Mouse (Mus musculus): ENCODE results near the gene Noa1.
A peak's percentile ranks its signal among the peaks of the same experiment; 100 is the strongest.

The Noa1 gene

DNA sequence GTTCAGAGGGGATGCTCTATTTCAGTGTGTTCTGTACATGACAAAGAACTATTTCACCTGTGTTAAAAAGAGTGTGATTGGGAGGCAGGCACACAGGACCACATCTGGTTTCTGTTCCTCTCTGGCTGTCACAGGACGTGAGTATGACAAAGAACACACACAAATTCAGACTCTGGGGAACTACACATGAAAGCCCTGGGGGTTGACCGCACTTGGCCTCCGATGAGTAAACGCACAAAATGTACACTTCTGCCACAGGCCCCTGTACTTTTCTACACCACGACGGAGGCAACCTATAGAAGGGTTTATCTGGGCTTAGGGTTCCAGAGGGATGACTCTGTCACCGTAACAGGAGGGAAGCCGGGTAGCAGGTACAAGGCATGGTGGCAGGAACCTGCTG is 20.2 kb downstream of the Noa1 start:
- no peak for DNase-seq (ENCODE audit: low spot score)

DNA sequence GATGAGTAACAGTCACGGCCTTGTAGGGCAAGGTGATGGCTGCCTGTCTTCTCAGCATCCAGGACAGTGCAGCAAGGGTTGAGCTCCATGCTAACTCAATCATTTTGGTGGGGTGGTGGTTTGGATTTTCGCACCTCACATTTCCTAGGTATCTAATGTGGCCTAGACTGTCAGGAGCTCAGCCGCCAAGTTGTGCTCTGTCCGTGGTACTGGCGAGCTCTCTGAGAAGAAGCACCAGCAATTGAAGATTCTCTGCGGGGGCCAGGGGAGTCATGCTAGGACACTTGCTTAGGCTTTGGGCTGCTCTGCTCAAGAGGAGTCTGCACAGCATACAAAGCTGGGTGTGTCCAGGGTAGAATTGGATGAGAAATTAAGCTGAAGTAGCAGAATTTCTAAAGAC is 22.0 kb downstream of the Noa1 start:
- DNase-seq (ENCODE audit: low spot score): no peak

DNA sequence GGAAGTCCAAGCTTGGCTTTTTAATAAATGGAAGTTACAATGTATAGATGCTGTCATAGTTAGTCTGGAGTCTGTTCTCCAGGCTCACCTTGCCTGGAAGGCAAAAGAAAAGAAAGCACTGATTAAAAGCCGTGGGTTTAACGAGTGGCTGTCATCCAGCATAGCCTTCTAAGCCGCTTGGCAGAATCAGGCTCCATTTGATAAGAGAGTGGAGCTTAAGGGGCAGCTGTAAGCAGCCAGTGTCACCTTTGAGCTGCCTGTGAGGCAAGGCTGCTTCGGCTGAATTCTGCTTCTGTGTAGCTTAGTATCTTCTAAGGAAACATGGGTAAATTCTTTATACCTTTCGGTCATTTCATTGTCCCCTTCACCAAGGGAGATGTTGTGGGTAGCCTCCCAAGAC is 23.0 kb downstream of the Noa1 start:
- DNase-seq (ENCODE audit: low spot score): no peak

DNA sequence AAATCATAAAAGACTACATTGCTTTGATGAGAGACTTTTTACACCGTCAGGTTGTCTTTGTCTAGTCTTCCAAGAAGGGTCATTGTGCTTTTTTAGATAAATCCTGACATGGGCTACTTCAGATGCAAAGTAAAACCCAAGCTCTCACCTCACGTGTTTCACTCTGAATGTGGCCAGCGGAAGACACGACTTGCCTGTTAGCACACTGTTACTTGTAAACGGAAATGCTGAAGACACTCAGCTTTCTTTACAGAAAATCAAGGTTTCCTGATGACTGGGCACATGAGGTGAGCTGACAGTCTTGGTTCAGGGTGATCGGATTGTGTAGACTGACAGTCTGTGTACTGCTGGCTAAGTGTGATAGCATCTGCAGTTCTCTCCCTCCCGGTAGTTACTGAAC is 24.2 kb downstream of the Noa1 start:
- no peak for DNase-seq (ENCODE audit: low spot score)

DNA sequence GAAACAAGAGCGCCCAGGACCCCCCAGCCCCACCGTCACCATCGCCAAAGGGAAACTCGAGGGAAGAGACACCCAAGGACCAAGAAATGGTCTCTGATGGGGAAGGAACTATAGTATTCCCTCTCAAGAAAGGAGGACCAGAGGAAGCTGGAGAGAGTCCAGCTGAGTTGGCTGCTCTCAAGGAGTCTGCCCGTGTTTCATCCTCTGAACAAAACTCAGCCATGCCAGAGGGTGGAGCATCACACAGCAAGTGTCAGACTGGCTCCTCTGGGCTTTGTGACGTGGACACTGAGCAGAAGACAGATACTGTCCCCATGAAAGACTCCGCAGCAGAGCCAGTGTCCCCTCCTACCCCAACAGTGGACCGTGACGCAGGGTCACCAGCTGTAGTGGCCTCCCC is 27.6 kb downstream of the Noa1 start:
- no peak for DNase-seq (ENCODE audit: low spot score)

DNA sequence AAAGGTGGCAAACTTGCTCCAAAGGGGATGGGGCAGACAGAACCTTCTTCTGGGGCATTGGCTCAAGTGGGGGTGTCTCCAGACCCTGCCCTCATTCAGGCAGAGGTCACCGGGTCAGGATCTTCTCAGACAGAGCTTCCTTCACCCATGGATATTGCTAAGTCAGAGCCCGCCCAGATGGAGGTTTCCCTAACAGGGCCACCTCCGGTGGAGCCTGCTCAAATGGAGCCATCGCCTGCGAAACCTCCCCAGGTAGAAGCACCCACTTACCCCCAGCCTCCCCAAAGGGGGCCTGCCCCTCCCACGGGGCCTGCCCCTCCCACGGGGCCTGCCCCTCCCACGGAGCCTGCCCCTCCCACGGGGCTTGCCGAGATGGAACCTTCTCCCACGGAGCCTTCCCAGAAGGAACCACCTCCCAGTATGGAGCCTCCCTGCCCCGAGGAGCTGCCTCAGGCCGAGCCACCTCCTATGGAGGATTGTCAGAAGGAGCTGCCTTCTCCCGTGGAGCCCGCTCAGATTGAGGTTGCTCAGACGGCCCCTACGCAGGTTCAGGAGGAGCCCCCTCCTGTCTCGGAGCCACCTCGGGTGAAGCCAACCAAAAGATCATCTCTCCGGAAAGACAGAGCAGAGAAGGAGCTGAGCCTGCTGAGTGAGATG is 28.2 kb downstream of the Noa1 start:
- no peak for DNase-seq (ENCODE audit: low spot score)

DNA sequence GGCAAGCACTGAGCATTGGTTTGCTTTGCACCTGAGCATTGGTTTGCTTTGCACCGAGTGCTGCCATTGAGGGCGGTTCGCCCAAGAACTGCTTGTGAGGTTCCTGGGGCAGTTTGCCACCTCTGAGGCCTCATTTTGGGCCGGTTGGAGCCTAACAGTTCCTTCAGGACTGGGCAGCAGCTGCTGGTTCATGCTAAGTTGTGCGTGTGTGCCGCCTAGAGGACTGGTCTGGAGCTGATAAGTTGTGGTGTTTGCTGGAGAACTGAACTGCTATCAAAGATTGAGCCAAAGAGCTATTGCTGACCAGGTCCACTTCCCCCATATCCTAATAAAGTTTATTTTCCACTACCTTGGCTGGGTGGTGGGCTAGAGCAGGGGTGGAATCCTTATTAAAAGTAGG is 32.7 kb downstream of the Noa1 start:
- DNase-seq (ENCODE audit: low spot score): no peak

DNA sequence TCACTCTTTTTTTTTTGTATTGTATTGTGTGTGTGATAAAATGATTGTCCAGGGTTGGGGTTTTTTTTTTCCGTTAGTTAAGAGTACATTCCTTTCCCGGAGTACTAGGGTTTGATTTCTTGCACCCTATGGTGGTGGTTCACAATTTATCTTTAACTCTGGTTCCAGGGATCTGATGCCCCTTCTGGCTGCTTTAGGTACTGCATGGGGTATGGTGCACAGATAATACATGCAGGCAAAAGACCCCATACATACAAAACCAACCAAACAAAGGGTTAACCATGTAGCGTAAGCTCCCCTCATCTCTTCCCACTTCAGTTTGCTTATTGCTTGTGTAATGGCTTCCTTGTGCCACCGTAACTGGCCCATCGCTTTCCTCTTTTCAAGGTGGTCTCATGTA is 33.9 kb downstream of the Noa1 start:
- peak; percentile 20 for DNase-seq (ENCODE audit: low spot score)

DNA sequence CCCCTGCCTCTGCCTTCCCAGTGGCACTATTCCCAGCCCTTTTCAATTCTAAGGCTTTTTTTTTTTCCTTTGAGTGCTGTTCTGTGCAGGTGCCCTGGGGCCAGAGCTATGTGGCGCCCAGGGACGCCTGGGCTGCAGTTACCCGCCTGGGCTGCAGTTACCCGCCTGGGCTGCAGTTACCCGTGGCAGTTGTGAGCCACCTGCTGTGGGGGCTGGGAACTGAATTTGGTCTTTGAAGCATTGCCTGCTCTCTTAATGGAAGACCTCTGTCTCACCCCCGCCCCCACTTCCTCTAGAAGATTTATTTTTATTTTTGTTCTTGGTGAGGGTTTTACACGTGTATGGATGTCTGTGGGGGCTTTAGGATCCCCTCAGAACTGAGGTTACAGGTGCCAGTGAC is 36.7 kb downstream of the Noa1 start:
- no peak for DNase-seq (ENCODE audit: low spot score)

DNA sequence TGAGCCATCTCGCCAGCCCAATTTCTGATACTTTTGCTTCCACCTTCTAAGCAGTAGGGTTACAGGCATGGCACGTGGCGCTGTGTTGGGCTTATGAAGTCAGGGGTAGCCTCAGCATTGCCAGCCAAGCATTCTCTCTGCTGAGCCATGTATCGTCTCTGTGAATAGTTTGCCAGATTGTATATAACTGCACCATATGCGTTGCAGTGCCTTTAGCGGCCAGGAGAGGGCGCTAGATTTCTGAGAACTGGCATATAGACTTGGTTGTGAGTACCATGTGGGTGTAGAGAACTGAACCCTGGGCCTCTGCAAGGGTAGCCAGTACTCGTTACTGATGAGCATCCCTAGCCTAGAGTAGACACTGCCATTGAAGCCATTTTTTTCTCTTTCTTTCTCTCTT is 40.5 kb downstream of the Noa1 start:
- DNase-seq (ENCODE audit: low spot score): peak; percentile 22

DNA sequence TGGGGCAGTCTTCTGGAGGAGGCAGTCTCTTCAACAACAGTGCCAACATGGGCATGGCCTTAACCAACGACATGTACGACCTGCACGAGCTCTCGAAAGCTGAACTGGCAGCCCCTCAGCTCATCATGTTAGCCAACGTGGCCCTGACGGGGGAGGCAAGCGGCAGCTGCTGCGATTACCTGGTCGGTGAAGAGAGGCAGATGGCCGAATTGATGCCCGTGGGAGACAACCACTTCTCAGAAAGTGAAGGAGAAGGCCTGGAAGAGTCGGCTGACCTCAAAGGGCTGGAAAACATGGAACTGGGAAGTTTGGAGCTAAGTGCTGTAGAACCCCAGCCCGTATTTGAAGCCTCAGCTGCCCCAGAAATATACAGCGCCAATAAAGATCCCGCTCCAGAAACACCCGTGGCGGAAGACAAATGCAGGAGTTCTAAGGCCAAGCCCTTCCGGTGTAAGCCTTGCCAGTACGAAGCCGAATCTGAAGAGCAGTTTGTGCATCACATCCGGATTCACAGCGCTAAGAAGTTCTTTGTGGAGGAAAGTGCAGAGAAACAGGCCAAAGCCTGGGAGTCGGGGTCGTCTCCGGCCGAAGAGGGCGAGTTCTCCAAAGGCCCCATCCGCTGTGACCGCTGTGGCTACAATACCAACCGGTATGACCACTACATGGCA is 41.8 kb downstream of the Noa1 start:
- DNase-seq (ENCODE audit: low spot score): no peak

DNA sequence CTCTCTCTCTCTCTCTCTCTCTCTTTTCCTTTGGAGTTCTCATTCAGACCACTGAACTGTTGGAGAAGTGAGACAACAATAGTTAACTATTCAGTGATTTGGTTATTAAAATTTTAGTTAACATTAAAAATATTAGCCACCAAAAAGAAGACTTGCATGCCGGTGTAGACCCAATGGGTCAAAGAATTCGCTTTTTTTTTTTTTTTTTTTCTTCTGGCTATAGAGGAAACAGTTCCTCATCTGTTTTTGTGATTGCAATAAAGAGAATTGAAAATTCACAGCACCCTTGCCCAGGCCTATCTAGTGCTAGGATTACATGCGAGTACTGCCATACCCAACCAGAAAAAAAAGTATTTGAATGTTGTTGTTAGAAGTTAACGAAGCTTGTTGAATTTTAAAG is 42.4 kb downstream of the Noa1 start:
- no peak for DNase-seq (ENCODE audit: low spot score)

DNA sequence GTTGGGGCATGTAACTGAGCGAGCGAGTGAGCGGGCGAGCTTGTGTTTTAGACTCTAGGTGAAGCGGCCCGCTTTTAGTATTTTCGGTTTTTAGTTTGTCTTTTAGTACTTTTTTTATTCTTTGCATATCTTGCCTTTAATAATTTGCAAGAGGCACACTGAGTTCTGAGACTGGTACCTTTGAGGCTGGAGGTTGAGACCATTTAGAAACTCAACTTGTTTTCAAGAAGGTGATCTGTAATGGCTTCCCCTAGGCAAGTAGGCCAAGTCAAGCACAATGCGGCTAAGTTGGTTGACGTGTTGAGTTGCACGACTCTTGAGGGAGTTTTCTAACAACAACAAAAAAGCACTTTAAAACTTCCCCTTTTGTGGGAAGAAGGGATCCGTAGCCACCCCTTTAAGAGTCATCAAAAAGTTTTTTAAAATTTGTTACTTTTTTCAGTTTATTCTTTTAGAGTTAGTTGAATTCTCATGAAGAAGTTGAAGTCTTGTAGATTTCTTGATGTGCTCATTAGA is 42.9 kb downstream of the Noa1 start:
- DNase-seq (ENCODE audit: low spot score): peak; percentile 55

DNA sequence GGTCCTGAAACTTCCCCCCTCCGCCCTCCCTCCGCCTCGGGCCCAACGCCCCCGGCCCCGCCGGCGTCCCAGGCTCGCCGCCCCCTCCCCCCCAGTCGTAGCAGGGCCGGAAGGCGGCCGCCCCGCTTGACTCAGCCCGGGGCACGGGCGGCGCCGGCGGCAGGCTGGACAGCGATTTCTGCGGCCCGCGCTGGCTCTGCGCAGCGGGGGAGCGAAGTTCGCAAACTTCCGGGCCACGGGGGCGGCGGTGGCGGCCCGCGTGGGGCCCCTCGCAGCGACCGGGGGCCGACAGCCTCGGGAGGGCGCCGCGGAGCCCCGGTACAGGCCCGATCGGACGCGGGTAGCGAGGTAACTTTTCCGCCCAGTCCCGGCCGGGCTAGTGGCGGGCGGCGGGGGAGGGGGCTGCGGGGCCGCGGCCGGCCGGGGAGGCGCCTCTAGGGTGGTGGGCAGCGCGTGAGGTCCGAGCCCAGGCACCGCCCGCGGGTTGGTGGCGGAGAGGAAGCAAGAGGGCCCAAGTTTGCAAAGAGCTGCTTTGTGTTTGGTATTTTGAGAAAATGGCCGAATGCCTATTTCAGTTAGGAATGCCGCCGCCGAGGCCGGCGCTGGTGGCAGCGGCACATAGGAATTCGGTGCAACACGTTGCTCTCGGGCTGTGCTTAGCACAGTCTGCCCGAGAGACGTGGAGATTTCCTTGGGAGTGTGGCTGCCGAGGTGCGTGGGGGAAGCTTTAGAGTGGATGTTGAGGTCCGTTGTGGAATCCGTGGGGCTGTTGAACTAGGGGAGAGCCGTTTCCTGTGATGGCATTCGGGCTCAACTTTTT is 43.6 kb downstream of the Noa1 start:
- DNase-seq (ENCODE audit: low spot score): no peak

DNA sequence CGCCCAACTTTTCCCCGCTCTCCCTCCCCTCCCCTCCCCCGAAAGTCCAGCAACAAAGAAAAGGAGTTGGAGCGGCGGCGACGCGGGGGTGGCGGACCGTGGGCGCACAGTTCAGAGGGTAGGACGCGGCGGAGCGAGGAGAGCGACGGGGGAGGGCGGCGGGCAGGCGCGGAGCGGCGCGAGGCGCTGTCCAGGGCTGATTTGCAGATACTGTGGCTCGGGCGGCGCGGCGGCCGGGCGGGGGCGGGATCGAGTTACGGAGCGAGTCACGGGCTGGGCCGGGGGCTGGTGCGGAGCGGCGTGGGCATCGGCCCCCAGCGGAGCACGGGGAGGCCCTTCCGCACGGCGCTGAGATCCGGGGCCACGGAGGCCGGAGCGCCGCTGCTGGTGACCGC is 44.2 kb downstream of the Noa1 start:
- peak; percentile 56 for DNase-seq (ENCODE audit: low spot score)

DNA sequence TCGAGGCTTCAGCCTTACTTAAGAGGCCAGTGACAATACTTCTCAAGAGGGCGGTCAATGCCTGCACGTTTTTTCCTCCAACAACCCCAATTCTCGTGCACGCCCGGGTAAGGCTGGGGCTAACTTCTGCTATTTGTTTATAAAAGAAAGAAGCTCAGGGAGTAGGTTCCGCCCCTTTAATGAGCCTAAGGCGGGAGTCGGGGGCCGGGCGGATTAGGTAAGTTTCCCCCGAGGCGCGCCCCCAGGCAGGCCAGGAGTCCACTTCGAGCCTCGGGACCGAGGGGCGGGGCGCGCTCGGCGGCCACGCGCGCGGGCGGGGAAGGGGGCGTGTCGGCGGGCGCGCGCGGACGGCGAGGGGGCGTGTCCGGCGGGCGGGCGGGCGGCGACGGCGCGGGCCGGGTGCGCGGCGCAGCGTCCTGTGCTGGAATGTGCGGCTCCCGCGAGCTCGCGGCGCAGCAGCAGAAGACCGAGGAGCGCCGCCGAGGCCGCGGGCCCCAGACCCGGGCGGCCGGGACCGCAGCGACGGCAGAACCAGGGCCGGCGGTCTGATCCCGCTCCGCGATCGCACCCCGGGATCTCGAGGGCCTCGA is 44.7 kb downstream of the Noa1 start, which contains the start of gene Rest:
Gene Rest, plus strand, starts transcription at position 411 of the 590 bp plus-strand sequence.
- DNase-seq (ENCODE audit: low spot score): peak; percentile 46

DNA sequence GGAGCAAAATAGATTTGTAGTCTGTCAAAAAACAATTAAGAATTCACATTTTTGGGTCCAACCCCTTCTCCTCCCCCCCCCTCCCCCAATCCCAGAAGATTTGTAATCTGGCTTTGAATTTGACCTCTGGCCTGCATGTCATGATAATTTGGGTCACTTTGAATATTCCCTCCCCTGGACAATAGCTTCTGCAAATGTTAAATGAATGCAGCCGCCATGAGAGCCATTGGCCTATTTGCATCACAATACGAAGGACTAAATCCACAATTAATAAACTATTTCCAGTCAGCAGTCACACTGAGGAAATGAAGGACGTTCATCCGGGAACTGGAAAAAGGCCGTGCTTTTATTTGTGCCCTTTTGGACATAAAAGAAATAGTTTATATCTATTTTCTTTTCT is 47.8 kb downstream of the Noa1 start:
- DNase-seq (ENCODE audit: low spot score): no peak

DNA sequence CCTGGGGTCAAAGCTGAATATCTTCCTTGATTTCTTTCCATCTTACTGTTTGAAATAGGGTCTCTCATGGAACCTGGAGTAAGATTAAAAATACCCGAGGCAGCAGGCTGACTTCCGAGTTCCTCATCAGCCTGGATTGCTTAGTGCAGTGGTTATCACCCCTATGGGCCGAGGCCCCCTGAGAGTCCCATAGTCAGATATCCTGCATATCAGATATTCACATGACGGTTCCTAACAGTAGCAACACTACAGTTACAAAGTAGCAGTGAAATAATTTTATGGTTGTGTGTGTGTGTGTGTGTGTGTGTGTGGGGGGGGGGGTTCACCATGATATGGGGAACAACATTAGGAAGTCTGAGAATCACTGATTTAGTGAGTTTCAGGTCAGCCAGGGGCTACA is 48.7 kb downstream of the Noa1 start:
- DNase-seq (ENCODE audit: low spot score): no peak

DNA sequence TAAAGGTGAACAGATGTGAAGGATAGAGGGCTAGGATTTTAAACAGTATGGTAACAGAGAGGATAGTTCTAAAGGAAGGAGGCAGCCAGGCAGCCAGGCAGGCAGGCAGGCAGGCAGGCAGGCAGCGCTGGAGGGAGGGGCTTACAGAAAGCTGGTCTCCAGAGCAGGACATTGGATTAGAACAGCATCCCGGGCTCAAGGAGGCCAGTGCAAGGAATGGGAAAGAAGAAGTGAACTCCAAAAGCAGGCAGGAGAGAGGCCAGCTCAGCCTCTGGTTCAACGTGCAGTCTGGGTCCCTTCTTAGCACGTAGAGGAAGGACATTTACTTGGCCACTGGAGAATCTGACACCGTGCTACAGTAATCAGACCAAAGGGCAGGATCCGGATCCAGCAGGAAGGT is 49.7 kb downstream of the Noa1 start:
- DNase-seq (ENCODE audit: low spot score): no peak

DNA sequence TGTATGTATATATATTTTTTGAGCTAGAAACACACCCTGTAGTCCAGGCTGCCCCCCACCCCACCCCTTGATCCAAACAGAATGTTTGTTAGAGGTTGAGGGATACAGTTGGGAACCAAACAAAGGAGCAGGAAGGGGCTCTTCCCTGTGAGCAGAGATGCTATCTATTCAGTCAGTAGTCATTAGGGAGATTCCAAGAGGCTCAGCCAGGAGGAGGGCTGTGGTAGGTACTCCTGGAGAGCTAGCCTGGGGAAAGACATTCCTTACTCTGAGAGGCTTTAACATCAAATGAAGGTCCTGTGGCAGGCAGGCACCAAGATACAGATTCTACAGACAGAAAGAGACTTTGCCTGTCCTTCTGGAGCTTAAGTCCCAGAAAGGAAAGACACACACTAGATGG is 50.6 kb downstream of the Noa1 start:
- no peak for DNase-seq (ENCODE audit: low spot score)

DNA sequence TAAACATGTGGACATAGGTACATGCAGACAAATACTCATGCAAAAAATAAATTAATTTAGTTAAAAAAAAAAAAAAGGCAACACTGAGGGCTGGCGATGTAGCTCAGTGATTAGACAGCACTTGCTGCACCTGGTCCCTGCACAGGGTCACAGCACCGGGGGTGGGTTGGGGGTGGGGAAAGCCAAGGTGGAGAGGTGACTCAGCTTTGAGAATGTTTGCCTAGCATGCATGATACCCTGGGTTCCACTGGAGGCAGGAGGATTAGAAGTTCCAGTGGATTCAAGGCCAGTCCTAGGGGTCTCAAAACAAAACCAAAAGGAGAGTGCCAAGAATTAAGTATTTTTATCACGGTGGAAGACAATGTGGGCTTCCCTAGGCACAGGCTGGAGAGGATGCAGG is 52.3 kb downstream of the Noa1 start:
- DNase-seq (ENCODE audit: low spot score): no peak

DNA sequence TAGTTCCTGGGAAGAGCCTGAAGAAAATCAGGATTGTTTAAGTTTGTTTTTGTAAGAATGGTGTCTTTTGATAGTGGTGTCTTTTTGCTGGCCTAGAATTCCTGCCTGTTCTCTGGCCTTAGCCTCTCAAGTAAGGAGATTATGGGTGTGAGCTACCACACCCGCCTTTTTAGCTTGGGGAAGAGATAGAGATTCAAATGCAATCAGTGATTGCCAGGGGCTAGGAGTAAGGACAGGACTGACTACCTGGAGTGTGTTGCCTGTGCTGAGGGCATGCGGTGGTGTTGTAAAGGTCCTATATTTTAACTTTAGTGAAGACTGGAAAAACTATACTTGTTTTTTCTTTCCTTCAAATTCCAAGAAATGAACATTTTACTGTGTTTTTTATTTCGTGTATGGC is 55.5 kb downstream of the Noa1 start:
- no peak for DNase-seq (ENCODE audit: low spot score)

DNA sequence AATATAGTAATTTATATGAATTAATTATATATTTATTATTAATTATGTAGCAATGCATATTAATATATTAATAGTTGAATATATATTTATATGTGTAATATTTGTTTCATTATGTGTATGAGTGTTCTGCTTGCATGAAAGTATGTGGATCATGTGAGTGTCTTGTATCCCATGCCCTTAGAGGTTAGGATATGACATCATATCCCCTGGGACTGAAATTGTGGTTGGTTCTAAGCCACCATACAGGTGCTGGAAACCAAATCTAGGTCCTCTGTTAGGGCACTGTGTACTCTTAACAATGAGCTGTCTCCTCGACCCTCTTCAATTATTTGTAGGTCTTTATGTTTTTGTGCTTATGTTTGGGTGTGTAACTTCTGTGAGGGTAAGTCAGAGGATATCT is 56.7 kb downstream of the Noa1 start:
- DNase-seq (ENCODE audit: low spot score): no peak
